Mouse (Mus musculus): ENCODE data around the gene Rsph1. TPM values are rescaled to one million over a fixed set of nuclear protein-coding genes. Genes with fewer than 3 reads are reported as not detected.
A peak's percentile ranks its signal among the peaks of the same experiment; 100 is the strongest.

Rsph1 gene
- polyA plus RNA-seq, 1 experiment, result not detected

DNA sequence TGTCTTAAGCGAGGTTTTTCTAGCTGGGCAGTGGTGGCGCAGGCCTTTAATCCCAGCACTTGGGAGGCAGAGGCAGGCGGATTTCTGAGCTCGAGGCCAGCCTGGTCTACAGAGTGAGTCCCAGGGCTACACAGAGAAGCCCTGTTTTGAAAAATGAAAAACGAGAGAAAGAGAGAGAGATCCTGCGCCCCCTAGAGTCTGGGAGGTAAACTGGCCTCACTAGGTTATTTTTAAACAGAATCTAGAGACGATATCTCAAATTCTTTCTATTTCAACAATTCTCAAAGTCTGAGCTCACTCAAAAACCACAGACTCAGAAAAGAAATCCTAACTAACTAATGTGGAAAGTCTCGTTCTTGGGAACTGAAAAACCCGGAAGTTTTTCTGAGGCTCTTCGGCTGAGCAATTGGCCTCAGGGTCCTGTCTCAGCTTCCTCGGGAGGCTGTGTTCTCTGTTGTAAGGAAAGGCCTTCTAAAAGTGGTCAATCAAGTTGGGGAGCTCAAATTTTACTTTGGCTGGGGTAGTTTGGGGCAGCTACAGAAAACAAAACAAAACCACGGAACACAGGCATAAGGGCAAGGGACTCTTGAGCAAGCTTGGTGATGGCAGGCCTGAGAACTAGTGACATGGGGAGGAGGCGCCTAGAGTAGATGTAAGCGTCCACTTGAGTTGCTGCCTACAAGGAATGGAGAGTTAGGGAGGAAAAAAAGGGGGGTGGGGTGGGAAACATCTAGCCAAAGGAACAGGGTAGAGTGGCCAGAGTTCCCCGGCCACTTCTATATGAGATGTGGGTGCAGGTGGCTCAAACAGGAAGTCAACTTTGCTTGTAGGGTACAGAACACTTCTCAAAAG, 17.4 kb upstream of the Rsph1 start:
- TF ChIP-seq POLR2A (IDR thresholded peaks at IDR 0.05; ENCODE audit: borderline replicate concordance, low read depth, low read length) (no peak), CTCF (IDR thresholded peaks at IDR 0.05; ENCODE audit: low read depth, low read length) (no peak)
- Histone ChIP-seq H3K4me3 (ENCODE audit: insufficient read depth, low read length) (no peak overlapping the region), H3K4me1 (ENCODE audit: control insufficient read depth, insufficient read depth, low read length) (peaks cover 39% of the 10 kb centered on the region), H3K27ac (ENCODE audit: insufficient read depth, low read depth, low read length) (peak overlapping the region; percentile 3; the same call in 1 of the 2 replicates)

DNA sequence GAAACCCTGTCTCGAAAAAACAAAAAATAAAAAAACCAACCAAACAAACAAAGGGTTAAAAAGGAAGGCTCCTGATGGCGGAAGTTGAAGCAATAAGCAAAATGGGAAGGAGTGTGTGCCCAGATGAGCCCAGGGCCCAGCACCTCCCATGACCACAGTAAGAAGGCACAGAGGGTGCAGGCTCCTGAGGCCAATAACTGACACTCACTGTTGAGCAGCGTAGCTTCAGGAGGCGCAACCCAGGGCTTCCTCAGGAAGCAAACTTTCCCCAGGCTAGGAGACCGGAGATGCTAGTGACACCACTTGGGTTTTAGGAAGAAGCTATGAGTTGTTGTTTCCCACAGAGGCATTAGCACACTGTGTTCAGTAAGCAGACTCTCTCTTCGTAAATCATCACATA, 13.7 kb upstream of the Rsph1 start:
- TF ChIP-seq POLR2A (IDR thresholded peaks at IDR 0.05; ENCODE audit: borderline replicate concordance, low read depth, low read length) (no peak), CTCF (IDR thresholded peaks at IDR 0.05; ENCODE audit: low read depth, low read length) (no peak)
- no peak overlapping the region for H3K4me3 ChIP-seq (ENCODE audit: insufficient read depth, low read length)
- peak overlapping the region; percentile 70 for H3K27ac ChIP-seq (ENCODE audit: insufficient read depth, low read depth, low read length)
- H3K4me1 ChIP-seq (ENCODE audit: control insufficient read depth, insufficient read depth, low read length), result peaks cover 52% of the 10 kb centered on the region

DNA sequence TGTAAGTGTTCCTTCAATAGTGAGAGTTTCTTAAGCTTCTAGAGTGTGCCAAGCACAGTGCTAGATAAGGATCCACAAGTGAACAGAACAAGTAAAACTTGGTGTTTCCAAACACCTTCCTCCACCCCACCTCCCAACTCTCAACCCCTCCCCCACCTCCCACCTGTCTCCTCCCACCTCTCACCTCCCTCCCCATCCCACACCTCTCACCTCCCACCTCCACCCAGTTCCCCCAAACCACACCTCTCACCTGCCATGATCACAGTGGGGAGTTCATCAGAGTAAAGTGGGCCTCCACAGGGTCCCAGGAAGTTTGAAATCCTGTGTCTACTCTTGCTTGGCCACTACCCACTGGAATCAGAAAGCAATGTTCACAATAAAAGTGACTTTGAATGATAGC, 13.1 kb upstream of the Rsph1 start:
- TF ChIP-seq CTCF (IDR thresholded peaks at IDR 0.05; ENCODE audit: low read depth, low read length) (no peak), POLR2A (IDR thresholded peaks at IDR 0.05; ENCODE audit: borderline replicate concordance, low read depth, low read length) (no peak)
- Histone ChIP-seq H3K27ac (ENCODE audit: insufficient read depth, low read depth, low read length) (peak overlapping the region; percentile 89), H3K4me3 (ENCODE audit: insufficient read depth, low read length) (no peak overlapping the region), H3K4me1 (ENCODE audit: control insufficient read depth, insufficient read depth, low read length) (peaks cover 54% of the 10 kb centered on the region)

DNA sequence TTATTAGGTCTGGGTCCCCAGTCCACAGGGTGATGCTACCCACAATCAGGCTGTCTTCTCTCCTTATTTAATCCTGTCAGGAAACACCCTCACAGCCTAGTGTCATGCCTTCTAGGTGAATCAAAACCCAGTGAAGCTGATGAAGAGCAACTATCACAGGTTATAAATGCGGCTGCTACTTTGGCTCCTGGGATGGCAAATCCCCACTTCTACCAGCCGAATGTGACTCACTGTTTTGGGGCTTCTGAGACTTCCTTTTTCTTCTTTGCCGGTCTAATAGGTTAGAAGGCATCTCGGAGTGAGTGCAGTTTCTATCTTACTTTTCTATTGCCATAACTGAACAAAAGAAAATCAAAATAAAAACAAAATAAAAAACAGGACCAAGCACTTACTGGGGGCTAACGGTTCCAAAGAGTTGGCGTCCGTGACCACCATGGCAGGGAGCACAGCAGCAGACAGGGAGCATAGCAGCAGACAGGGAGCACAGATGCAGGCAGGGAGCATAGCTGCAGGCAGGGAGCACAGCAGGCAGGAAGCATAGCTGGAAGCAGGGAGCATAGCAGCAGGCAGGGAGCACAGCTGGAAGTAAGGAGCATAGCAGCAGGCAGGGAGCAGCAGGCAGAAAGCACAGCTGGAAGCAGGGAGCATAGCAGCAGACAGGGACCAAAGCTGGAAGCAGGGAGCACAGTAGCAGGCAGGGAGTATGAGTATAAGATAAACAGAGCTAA, 12.0 kb upstream of the Rsph1 start:
- TF ChIP-seq POLR2A (IDR thresholded peaks at IDR 0.05; ENCODE audit: borderline replicate concordance, low read depth, low read length) (no peak), CTCF (IDR thresholded peaks at IDR 0.05; ENCODE audit: low read depth, low read length) (no peak)
- peak overlapping the region; percentile 34 for H3K4me3 ChIP-seq (ENCODE audit: insufficient read depth, low read length)
- H3K27ac ChIP-seq (ENCODE audit: insufficient read depth, low read depth, low read length), result peak overlapping the region; percentile 89
- peaks cover 49% of the 10 kb centered on the region for H3K4me1 ChIP-seq (ENCODE audit: control insufficient read depth, insufficient read depth, low read length)

DNA sequence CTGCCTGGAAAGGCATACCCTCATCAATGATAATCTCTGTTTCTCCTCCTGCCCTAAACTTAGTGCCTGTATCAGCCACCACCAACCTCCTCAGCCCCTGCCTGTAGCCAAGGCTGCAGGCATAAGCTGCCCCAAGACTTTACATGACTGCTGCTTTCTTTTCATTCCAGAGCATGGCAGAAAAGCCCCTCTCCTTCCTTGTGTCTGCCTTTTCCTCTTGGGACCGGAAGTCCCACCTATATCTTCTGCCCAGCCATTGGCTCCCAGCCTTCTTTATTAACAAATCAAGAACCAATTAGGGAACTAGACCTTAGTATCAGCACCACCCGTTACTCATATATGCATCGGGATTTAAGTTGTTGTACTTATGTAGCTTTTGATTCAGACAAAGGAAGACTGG, 10.0 kb upstream of the Rsph1 start:
- H3K4me3 ChIP-seq (ENCODE audit: insufficient read depth, low read length), result no peak overlapping the region
- TF ChIP-seq POLR2A (IDR thresholded peaks at IDR 0.05; ENCODE audit: borderline replicate concordance, low read depth, low read length) (no peak), CTCF (IDR thresholded peaks at IDR 0.05; ENCODE audit: low read depth, low read length) (no peak)
- H3K4me1 ChIP-seq (ENCODE audit: control insufficient read depth, insufficient read depth, low read length), result peaks cover 53% of the 10 kb centered on the region

DNA sequence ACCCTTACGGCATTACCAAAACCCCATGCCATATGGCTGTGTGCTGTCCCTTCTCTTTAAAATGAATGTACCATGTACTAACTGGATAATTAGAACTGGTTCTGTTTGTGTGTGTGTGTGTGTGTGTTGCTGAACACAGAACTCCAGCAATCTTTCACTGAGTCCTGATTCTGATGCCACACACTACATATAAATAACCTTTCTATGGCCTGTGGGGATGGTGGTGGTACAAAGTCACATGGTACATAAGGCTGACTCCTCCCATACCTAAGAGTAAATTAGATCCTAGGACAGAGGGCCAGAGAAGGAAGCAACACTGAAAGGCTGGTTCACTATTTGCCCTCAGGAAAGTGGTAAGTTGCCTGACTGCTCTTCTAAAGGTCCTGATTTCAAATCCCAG, 9.3 kb upstream of the Rsph1 start, which contains the start of gene Slc37a1:
Gene Slc37a1 (plus strand): TSS at position 301 of the 400 bp plus-strand sequence.
- TF ChIP-seq POLR2A (IDR thresholded peaks at IDR 0.05; ENCODE audit: borderline replicate concordance, low read depth, low read length), result no peak
- no peak for TF ChIP-seq CTCF (IDR thresholded peaks at IDR 0.05; ENCODE audit: low read depth, low read length)
- H3K4me3 ChIP-seq (ENCODE audit: insufficient read depth, low read length), result no peak within 1 kb of the TSS
- H3K27ac ChIP-seq (ENCODE audit: insufficient read depth, low read depth, low read length), result peak within 1 kb of the TSS; percentile 78
- H3K4me1 ChIP-seq (ENCODE audit: control insufficient read depth, insufficient read depth, low read length), result peaks cover 47% of the 10 kb centered on the region

More for the DNA sequence above, 10.0 kb upstream of the Rsph1 start:
- H3K27ac ChIP-seq (ENCODE audit: insufficient read depth, low read depth, low read length), result peak overlapping the region; percentile 38

DNA sequence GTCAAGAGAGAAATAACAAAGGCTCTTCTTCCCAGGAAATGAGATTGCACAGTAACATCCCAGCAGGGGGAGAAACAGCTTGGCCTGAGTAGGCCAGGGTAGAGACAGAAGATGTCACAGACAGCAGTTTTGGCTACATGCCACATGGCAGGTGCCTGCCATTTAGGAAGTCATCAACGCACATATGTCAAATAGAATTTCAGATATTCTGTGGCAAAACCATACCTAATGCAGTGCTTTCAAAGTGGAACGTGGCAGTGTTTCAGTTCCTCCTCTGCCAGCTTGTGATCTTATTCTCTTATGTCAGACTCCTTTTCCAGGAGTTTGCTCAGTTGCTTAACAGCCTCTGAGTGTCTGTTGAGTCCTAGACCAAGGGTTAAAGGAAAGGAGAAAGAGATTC, 8.7 kb upstream of the Rsph1 start:
- Histone ChIP-seq H3K4me1 (ENCODE audit: control insufficient read depth, insufficient read depth, low read length) (peaks cover 43% of the 10 kb centered on the region), H3K27ac (ENCODE audit: insufficient read depth, low read depth, low read length) (peak overlapping the region; percentile 78), H3K4me3 (ENCODE audit: insufficient read depth, low read length) (no peak overlapping the region)
- TF ChIP-seq POLR2A (IDR thresholded peaks at IDR 0.05; ENCODE audit: borderline replicate concordance, low read depth, low read length) (no peak), CTCF (IDR thresholded peaks at IDR 0.05; ENCODE audit: low read depth, low read length) (no peak)

DNA sequence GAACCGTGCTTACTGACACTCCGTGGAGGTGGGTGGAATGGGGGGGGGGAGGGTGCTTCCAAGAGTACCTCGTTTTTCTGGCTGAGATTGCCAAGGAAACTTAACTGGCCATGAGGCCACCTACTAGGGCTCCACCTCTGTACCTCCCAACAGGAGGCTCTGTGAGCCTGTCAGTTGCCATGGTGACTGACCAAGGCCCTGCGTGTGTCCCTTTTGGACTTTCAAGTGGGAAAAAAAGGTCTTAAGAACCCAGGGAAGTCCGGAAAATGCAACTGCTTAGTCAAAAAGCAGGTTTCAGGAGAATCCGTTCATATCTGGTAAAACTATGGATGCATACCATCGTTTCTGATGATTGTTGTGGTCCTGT, 5.5 kb upstream of the Rsph1 start:
- no peak for TF ChIP-seq CTCF (IDR thresholded peaks at IDR 0.05; ENCODE audit: low read depth, low read length)
- TF ChIP-seq POLR2A (IDR thresholded peaks at IDR 0.05; ENCODE audit: borderline replicate concordance, low read depth, low read length), result no peak
- Histone ChIP-seq H3K27ac (ENCODE audit: insufficient read depth, low read depth, low read length) (no peak overlapping the region), H3K4me3 (ENCODE audit: insufficient read depth, low read length) (no peak overlapping the region), H3K4me1 (ENCODE audit: control insufficient read depth, insufficient read depth, low read length) (peaks cover 23% of the 10 kb centered on the region)

DNA sequence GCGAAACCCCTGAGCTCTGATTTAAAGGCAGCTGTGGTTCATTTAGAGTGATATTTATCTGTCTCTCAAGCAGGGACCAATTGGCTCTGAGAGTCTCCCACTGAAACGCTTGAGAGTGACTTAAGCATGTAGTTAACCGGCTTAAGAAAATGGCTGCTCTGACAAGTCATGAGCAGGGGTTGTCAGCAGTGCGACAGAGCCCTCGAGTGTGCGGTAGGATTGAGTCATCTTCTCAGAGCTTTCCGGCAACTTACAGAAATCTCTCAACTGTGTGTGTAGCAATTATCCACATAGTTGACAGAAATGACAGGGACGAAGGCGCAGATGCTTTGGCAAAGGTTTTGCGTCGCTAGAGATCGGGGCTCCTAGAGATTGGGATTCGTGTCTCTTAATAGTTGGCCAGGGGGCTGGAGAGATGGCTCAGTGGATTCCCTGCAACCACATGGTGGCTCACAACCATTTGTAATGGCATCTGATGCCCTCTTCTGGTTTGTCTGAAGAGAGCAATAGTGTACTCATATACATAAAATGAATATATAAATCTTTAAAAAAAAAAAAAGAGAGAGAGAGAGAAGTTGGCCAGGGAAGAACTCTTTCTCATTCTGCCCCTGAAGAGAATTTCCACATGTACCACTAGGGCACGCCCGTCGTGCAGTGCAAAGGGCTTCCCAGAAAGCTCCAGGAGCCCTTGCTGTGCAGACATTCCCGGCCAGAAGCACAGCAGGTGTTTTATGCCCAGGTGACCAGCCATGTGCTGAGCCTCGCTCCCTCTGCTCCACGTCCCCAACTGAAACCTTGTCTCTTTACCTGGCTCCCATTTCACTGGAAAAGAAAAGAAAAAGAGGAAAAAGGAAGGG, 4.9 kb upstream of the Rsph1 start:
- Histone ChIP-seq H3K4me3 (ENCODE audit: insufficient read depth, low read length) (no peak overlapping the region), H3K4me1 (ENCODE audit: control insufficient read depth, insufficient read depth, low read length) (peaks cover 17% of the 10 kb centered on the region), H3K27ac (ENCODE audit: insufficient read depth, low read depth, low read length) (no peak overlapping the region)
- TF ChIP-seq POLR2A (IDR thresholded peaks at IDR 0.05; ENCODE audit: borderline replicate concordance, low read depth, low read length) (no peak), CTCF (IDR thresholded peaks at IDR 0.05; ENCODE audit: low read depth, low read length) (peak; percentile 17; the same call in 1 of the 2 replicates)
